ENCODE assay signal across 17 mouse cellular contexts in the genomic region with DNA sequence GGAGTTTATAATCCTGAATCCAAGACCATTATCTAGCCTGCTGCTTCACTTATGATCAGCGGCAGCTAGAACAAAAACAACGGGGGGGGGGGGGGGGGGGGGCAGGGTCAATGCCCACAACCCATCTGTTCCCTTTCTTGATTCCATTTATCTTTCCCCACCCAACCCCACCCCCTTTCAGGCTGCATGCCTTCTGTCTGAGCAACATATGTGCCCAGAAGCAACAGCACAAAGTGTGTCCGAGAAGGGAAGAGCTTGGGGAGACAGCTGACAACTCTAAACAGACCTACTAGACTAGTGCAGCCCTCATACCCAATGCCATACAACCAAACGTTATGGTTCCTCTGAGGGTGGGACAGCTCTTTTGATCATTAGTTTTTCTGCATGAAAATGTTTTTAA.
A peak's percentile ranks its signal among the peaks of the same experiment; 100 is the strongest.
DNase-seq lines count a peak whose midpoint lies in the region; ATAC-seq and TF ChIP-seq lines count a peak whose summit lies in the region.
"Had no signal": no experiment of that assay in that cellular context is flagged by ENCODE, and none has a peak within 500 bp of the region (broad histone marks: within the 10 kb centered on the region; RNA-seq: fewer than 3 reads in every experiment).

No protein-coding gene starts in this region.

- intact Hi-C loops in left cerebral cortex, postnatal 14 days (cut with DNase I) = no loop called here

- no peaks in the 10 kb centered on the region for H3K36me3 ChIP-seq in forebrain, embryonic 11.5 days (ENCODE audit: control insufficient read depth, insufficient read depth, low read length)
- peaks cover 1% of the 10 kb centered on the region; the same call in 1 of the 2 replicates for H3K36me3 ChIP-seq in forebrain, embryonic 10.5 days (replicated peaks)
- no peaks in the 10 kb centered on the region for H3K36me3 ChIP-seq in midbrain, embryonic 10.5 days
- no peaks in the 10 kb centered on the region for H3K36me3 ChIP-seq in midbrain, postnatal 0 days (ENCODE audit: insufficient read depth, low read length)
- no peaks in the 10 kb centered on the region for H3K36me3 ChIP-seq in forebrain, embryonic 15.5 days
- H3K36me3 ChIP-seq: heart, embryonic 10.5 days; intestine, embryonic 15.5 days; liver, embryonic 13.5 days; neural tube, embryonic 13.5 days had no signal

- H3K4me3 ChIP-seq in forebrain, embryonic 11.5 days (ENCODE audit: low read depth, low read length) = no peak overlapping the region
- no peak overlapping the region for H3K4me3 ChIP-seq in forebrain, embryonic 10.5 days
- H3K4me3 ChIP-seq in midbrain, embryonic 10.5 days = no peak overlapping the region
- H3K4me3 ChIP-seq in midbrain, postnatal 0 days (ENCODE audit: low read depth, low read length) = no peak overlapping the region
- H3K4me3 ChIP-seq in forebrain, embryonic 15.5 days = no peak overlapping the region
- H3K4me3 ChIP-seq: gastrocnemius, adult 2 months; heart, embryonic 10.5 days; intestine, embryonic 15.5 days; liver, embryonic 13.5 days; megakaryocyte, embryonic 14.5 days; neural tube, embryonic 13.5 days had no signal

- DNase-seq in forebrain, embryonic 11.5 days (ENCODE audit: low spot score) = peak; percentile 55
- no peak for DNase-seq in forebrain, embryonic 10.5 days (ENCODE audit: extremely low spot score, low spot score)
- no peak for DNase-seq in midbrain, embryonic 10.5 days (ENCODE audit: low spot score)
- no peak for DNase-seq in midbrain, postnatal 0 days (ENCODE audit: low spot score)
- DNase-seq in retina, postnatal 1 day = peak; percentile 78
- no peak for DNase-seq in left cerebral cortex, postnatal 14 days (ENCODE audit: low spot score in 2 of 2)
- no peak for DNase-seq in thymus, adult 18-20 months
- DNase-seq: cerebellum, adult 9-11 months; gastrocnemius, adult 2 months; liver, embryonic 13.5 days; right cerebral cortex, adult 18-20 months had no signal

- 64% methylated on average over 3 of the region's 4 CpGs for WGBS in forebrain, embryonic 11.5 days
- WGBS in forebrain, embryonic 10.5 days = 73% methylated on average over 4 of the region's 4 CpGs
- 55% methylated on average over 4 of the region's 4 CpGs for WGBS in midbrain, embryonic 10.5 days
- WGBS in midbrain, postnatal 0 days = 41% methylated on average over 4 of the region's 4 CpGs
- 39% methylated on average over 4 of the region's 4 CpGs for WGBS in forebrain, embryonic 15.5 days

- ATAC-seq in forebrain, embryonic 11.5 days (replicated peaks; ENCODE audit: low FRiP score) = no peak
- ATAC-seq in midbrain, postnatal 0 days (ENCODE audit: low FRiP score) = no peak
- no peak for ATAC-seq in forebrain, embryonic 15.5 days (replicated peaks)
- ATAC-seq: intestine, embryonic 15.5 days had no signal

- H3K27ac ChIP-seq in forebrain, embryonic 11.5 days (ENCODE audit: low read depth, low read length) = peak overlapping the region; percentile 50
- H3K27ac ChIP-seq in forebrain, embryonic 10.5 days = no peak overlapping the region
- peak overlapping the region; percentile 71; the same call in 1 of the 2 replicates for H3K27ac ChIP-seq in midbrain, embryonic 10.5 days (replicated peaks)
- no peak overlapping the region for H3K27ac ChIP-seq in midbrain, postnatal 0 days (ENCODE audit: low read depth, low read length)
- 0 out of 2 replicates have a peak overlapping the region, but pooled peaks have one; percentile 4 for H3K27ac ChIP-seq in forebrain, embryonic 15.5 days (replicated peaks)
- H3K27ac ChIP-seq: gastrocnemius, adult 2 months; heart, embryonic 10.5 days; intestine, embryonic 15.5 days; liver, embryonic 13.5 days had no signal

- no peak for TF ChIP-seq CTCF in midbrain, postnatal 0 days (IDR thresholded peaks at IDR 0.05)

- no peak overlapping the region for H3K9ac ChIP-seq in forebrain, embryonic 11.5 days (ENCODE audit: low read length)
- no peak overlapping the region for H3K9ac ChIP-seq in midbrain, postnatal 0 days (replicated peaks; ENCODE audit: low read length, poor library complexity, severe bottlenecking)
- H3K9ac ChIP-seq in forebrain, embryonic 15.5 days (replicated peaks) = no peak overlapping the region
- H3K9ac ChIP-seq: intestine, embryonic 15.5 days; liver, embryonic 13.5 days; neural tube, embryonic 13.5 days had no signal

- H3K4me1 ChIP-seq in forebrain, embryonic 11.5 days (replicated peaks; ENCODE audit: control insufficient read depth, insufficient read depth, low read length) = 0 out of 2 replicates have a peak, but pooled peaks cover 2% of the 10 kb centered on the region
- peaks cover 27% of the 10 kb centered on the region for H3K4me1 ChIP-seq in forebrain, embryonic 10.5 days
- peaks cover 32% of the 10 kb centered on the region for H3K4me1 ChIP-seq in midbrain, embryonic 10.5 days
- H3K4me1 ChIP-seq in midbrain, postnatal 0 days (ENCODE audit: insufficient read depth, low read length) = no peaks in the 10 kb centered on the region
- H3K4me1 ChIP-seq in forebrain, embryonic 15.5 days = peaks cover 12% of the 10 kb centered on the region
- H3K4me1 ChIP-seq: intestine, embryonic 15.5 days had no signal

- no peaks in the 10 kb centered on the region for H3K9me3 ChIP-seq in forebrain, embryonic 11.5 days (ENCODE audit: control insufficient read depth, low read length)
- H3K9me3 ChIP-seq in forebrain, embryonic 10.5 days = no peaks in the 10 kb centered on the region
- no peaks in the 10 kb centered on the region for H3K9me3 ChIP-seq in midbrain, embryonic 10.5 days (replicated peaks)
- no peaks in the 10 kb centered on the region for H3K9me3 ChIP-seq in midbrain, postnatal 0 days (ENCODE audit: low read length)
- no peaks in the 10 kb centered on the region for H3K9me3 ChIP-seq in forebrain, embryonic 15.5 days
- H3K9me3 ChIP-seq: heart, embryonic 10.5 days; intestine, embryonic 15.5 days; liver, embryonic 13.5 days; megakaryocyte, embryonic 14.5 days; neural tube, embryonic 13.5 days had no signal

- no peak overlapping the region for H3K4me2 ChIP-seq in forebrain, embryonic 11.5 days (ENCODE audit: low read depth, low read length, severe bottlenecking)
- H3K4me2 ChIP-seq in midbrain, postnatal 0 days (ENCODE audit: low read depth, low read length, poor library complexity, severe bottlenecking) = no peak overlapping the region
- H3K4me2 ChIP-seq in forebrain, embryonic 15.5 days (replicated peaks) = no peak overlapping the region
- H3K4me2 ChIP-seq: intestine, embryonic 15.5 days; liver, embryonic 13.5 days; neural tube, embryonic 13.5 days had no signal

- H3K27me3 ChIP-seq in forebrain, embryonic 11.5 days (ENCODE audit: control insufficient read depth, insufficient read depth, low read length) = no peaks in the 10 kb centered on the region
- H3K27me3 ChIP-seq in forebrain, embryonic 10.5 days (ENCODE audit: poor library complexity, severe bottlenecking) = no peaks in the 10 kb centered on the region
- H3K27me3 ChIP-seq in midbrain, embryonic 10.5 days (ENCODE audit: low read depth, poor library complexity, severe bottlenecking) = no peaks in the 10 kb centered on the region
- H3K27me3 ChIP-seq in midbrain, postnatal 0 days (ENCODE audit: insufficient read depth, low read length) = no peaks in the 10 kb centered on the region
- no peaks in the 10 kb centered on the region for H3K27me3 ChIP-seq in forebrain, embryonic 15.5 days
- H3K27me3 ChIP-seq: CH12.LX; intestine, embryonic 15.5 days; liver, embryonic 13.5 days; megakaryocyte, embryonic 14.5 days; neural tube, embryonic 13.5 days had no signal

Comparison
In these comparisons a context has a peak if more than half of its experiments do, and no peak if none do; other contexts are left out.
1. DNase-seq: peak in forebrain, embryonic 11.5 days (single experiment) and retina, postnatal 1 day (single experiment); none in forebrain, embryonic 10.5 days (single experiment), midbrain, embryonic 10.5 days (single experiment), midbrain, postnatal 0 days (single experiment), left cerebral cortex, postnatal 14 days (0 of 2) and thymus, adult 18-20 months (0 of 2).
2. H3K27ac ChIP-seq: peak in forebrain, embryonic 11.5 days (single experiment), midbrain, embryonic 10.5 days (single experiment) and forebrain, embryonic 15.5 days (single experiment); none in forebrain, embryonic 10.5 days (single experiment) and midbrain, postnatal 0 days (single experiment).